Mouse (Mus musculus): ENCODE measurements at regions not wholly inside any gene's neighbourhood (a gene's known extent, or its start where the extent isn't known, plus 50 kb on each side); places are given as distances from the start of the nearest gene placed in this dataset.

DNA sequence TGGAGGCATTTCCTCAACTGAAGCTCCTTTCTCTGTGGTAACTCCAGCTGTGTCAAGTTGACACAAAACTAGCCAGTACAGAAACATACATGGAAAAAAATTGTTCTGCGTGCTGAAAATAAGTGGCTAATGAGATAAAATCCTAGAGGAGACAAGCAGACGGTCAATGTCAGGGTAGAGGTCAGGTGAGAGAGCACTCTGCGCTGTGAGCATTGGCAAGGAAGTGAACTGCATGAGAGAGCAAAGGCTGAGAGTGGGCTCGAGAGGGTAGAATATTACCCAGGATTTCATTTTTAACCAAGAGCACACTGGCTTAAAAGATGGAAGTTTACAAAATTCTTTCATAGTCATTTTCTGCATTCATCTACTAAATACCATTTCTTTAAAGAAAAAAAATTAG lies 439.2 kb downstream of the Tns1 start:
- no peaks in the 10 kb centered on the region for H3K27me3 ChIP-seq (replicated peaks; ENCODE audit: control insufficient read depth, insufficient read depth, low read length)
- ATAC-seq: no peak
- 92% methylated on average over 4 of the region's 4 CpGs for WGBS
- H3K4me3 ChIP-seq (replicated peaks; ENCODE audit: low read length): no peak overlapping the region
- H3K27ac ChIP-seq (ENCODE audit: low read length): no peak overlapping the region
- no peaks in the 10 kb centered on the region for H3K4me1 ChIP-seq (replicated peaks; ENCODE audit: control insufficient read depth, insufficient read depth, low read length)
- no peak overlapping the region for H3K9ac ChIP-seq (replicated peaks; ENCODE audit: low read depth, low read length)
- H3K4me2 ChIP-seq (ENCODE audit: low read length): no peak overlapping the region
- H3K9me3 ChIP-seq (ENCODE audit: control insufficient read depth, low read length): no peaks in the 10 kb centered on the region
- H3K36me3 ChIP-seq (ENCODE audit: control insufficient read depth, insufficient read depth): no peaks in the 10 kb centered on the region

DNA sequence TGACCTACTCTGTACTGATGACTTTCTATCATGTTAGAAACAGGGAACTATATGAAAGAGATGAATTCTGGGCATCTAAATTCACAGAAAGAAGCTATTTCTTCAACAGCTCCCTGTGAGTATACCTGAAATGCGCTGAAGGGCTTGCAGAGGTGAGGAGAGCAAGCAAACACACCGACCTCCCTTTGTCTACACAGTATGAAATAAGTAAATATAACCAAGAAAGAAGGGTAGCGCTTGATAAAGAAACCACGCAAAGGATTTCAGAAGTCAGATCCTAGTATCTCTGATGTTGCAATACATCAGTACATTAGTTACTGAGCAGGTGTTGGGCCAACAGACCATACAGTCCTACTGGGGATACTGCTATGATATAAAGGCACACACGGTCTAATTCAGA lies 440.1 kb downstream of the Tns1 start:
- H3K4me1 ChIP-seq (replicated peaks; ENCODE audit: control insufficient read depth, insufficient read depth, low read length): no peaks in the 10 kb centered on the region
- H3K27me3 ChIP-seq (replicated peaks; ENCODE audit: control insufficient read depth, insufficient read depth, low read length): no peaks in the 10 kb centered on the region
- H3K27ac ChIP-seq (ENCODE audit: low read length): no peak overlapping the region
- no peak overlapping the region for H3K4me3 ChIP-seq (replicated peaks; ENCODE audit: low read length)
- H3K36me3 ChIP-seq (ENCODE audit: control insufficient read depth, insufficient read depth): no peaks in the 10 kb centered on the region
- ATAC-seq: no peak
- H3K9ac ChIP-seq (replicated peaks; ENCODE audit: low read depth, low read length): no peak overlapping the region
- H3K9me3 ChIP-seq (ENCODE audit: control insufficient read depth, low read length): no peaks in the 10 kb centered on the region
- WGBS: 93% methylated on average over 5 of the region's 5 CpGs
- H3K4me2 ChIP-seq (ENCODE audit: low read length): no peak overlapping the region

DNA sequence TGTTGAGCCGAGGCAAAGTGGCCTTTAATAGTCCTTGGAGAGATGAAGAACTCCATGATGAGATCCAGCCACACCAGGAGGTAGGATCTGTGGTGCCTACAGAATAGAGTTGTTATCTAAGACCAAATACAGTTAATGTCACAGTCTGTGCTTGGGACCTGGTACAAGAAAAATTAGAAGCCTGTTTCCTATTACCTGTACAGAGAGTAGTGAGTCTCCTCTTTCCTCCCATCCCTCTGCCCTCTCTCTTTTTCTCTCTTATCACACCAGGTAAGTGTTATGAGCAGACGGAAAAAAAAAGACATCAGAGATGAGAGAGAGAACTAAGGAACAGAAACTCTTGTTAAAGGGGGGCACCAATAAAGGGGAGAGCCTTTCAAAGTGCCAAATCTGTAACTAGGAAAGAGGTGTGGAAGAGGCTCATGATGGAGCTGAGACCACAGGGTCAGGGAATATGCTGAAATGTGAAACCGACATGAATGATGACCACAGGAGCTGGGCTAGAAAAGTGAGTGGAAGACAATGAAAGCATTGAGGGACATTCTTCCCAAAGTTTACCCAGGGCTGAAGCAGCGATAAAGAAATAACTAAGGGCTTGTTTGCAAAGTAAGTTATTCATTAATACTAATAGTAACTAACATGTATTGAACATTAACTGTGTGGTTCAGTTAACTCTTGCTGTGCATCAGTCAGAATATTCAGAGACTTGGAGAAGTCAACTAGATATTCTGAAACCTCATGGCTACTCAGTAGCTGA lies 440.9 kb downstream of the Tns1 start:
- H3K27me3 ChIP-seq (replicated peaks; ENCODE audit: control insufficient read depth, insufficient read depth, low read length): no peaks in the 10 kb centered on the region
- H3K9ac ChIP-seq (replicated peaks; ENCODE audit: low read depth, low read length): no peak overlapping the region
- no peaks in the 10 kb centered on the region for H3K9me3 ChIP-seq (ENCODE audit: control insufficient read depth, low read length)
- no peak overlapping the region for H3K27ac ChIP-seq (ENCODE audit: low read length)
- no peaks in the 10 kb centered on the region for H3K36me3 ChIP-seq (ENCODE audit: control insufficient read depth, insufficient read depth)
- WGBS: 70% methylated on average over 4 of the region's 4 CpGs
- H3K4me2 ChIP-seq (ENCODE audit: low read length): no peak overlapping the region
- ATAC-seq: no peak
- H3K4me3 ChIP-seq (replicated peaks; ENCODE audit: low read length): no peak overlapping the region
- H3K4me1 ChIP-seq (replicated peaks; ENCODE audit: control insufficient read depth, insufficient read depth, low read length): no peaks in the 10 kb centered on the region

DNA sequence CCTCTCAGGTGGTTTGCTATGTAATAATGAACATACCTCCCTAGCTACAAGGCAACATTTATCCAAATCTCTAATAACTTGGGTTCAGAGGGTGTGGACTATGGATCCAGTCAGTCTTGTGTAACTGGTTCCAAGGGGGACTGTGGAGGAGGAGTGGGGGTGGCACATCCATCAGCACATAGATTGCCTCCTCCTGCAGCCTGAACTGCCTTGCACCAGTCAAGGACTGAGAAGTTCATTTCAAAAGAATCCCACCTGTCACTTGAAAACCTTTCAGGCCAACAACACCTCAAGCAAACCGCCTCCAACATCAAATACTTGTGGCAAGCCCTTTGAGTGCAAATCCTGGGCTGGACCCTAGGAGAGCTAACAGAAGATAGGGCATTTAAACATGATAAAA lies 442.6 kb downstream of the Tns1 start:
- no peaks in the 10 kb centered on the region for H3K4me1 ChIP-seq (replicated peaks; ENCODE audit: control insufficient read depth, insufficient read depth, low read length)
- no peaks in the 10 kb centered on the region for H3K36me3 ChIP-seq (ENCODE audit: control insufficient read depth, insufficient read depth)
- H3K4me3 ChIP-seq (replicated peaks; ENCODE audit: low read length): no peak overlapping the region
- no peaks in the 10 kb centered on the region for H3K9me3 ChIP-seq (ENCODE audit: control insufficient read depth, low read length)
- no peaks in the 10 kb centered on the region for H3K27me3 ChIP-seq (replicated peaks; ENCODE audit: control insufficient read depth, insufficient read depth, low read length)
- H3K27ac ChIP-seq (ENCODE audit: low read length): no peak overlapping the region
- no peak overlapping the region for H3K9ac ChIP-seq (replicated peaks; ENCODE audit: low read depth, low read length)
- 83% methylated on average over 1 of the region's 1 CpGs for WGBS
- ATAC-seq: no peak
- H3K4me2 ChIP-seq (ENCODE audit: low read length): no peak overlapping the region

DNA sequence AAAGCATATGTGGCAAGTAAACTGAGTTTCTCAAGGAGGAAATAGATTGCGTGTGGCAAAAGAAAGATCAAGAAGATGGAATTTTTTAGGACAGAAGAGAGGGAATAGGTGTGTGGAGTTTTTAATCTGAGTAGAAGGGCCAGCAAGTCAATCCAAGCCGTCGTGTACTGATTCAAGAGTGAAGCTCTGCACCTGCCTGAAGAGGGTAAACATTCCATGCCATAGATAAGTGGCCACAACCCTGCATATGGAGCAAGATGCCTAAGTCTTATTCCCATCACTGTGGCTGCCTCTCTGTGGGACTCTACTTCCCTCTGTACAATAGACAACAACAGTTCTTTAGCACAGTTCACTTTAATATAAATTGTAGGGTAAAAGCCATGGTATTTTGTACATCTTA lies 443.4 kb downstream of the Tns1 start:
- no peak overlapping the region for H3K9ac ChIP-seq (replicated peaks; ENCODE audit: low read depth, low read length)
- H3K9me3 ChIP-seq (ENCODE audit: control insufficient read depth, low read length): no peaks in the 10 kb centered on the region
- no peaks in the 10 kb centered on the region for H3K4me1 ChIP-seq (replicated peaks; ENCODE audit: control insufficient read depth, insufficient read depth, low read length)
- no peaks in the 10 kb centered on the region for H3K36me3 ChIP-seq (ENCODE audit: control insufficient read depth, insufficient read depth)
- H3K27ac ChIP-seq (ENCODE audit: low read length): no peak overlapping the region
- ATAC-seq: no peak
- 95% methylated on average over 3 of the region's 3 CpGs for WGBS
- no peak overlapping the region for H3K4me2 ChIP-seq (ENCODE audit: low read length)
- no peaks in the 10 kb centered on the region for H3K27me3 ChIP-seq (replicated peaks; ENCODE audit: control insufficient read depth, insufficient read depth, low read length)
- H3K4me3 ChIP-seq (replicated peaks; ENCODE audit: low read length): no peak overlapping the region

DNA sequence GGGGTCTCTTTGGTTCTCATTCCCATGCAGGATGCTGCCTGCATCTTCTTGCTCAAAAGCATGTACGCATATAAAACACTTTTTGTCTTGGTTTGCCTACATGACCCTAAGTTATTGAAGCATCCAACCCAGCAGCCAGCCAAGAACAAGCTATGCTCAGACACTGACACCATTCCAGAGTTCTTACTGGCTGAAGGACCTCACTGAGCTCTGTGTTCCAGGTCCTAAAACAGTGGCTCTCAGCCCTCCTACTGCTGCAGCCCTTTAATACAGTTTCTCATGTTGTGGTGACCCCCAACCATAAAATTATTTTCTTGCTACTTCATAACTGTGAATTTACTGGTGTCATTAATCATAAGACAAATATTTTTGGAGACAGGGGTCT lies 450.4 kb downstream of the Tns1 start:
- no peaks in the 10 kb centered on the region for H3K4me1 ChIP-seq (replicated peaks; ENCODE audit: control insufficient read depth, insufficient read depth, low read length)
- no peak overlapping the region for H3K4me2 ChIP-seq (ENCODE audit: low read length)
- H3K27me3 ChIP-seq (replicated peaks; ENCODE audit: control insufficient read depth, insufficient read depth, low read length): no peaks in the 10 kb centered on the region
- H3K27ac ChIP-seq (ENCODE audit: low read length): no peak overlapping the region
- no peak overlapping the region for H3K9ac ChIP-seq (replicated peaks; ENCODE audit: low read depth, low read length)
- no peaks in the 10 kb centered on the region for H3K36me3 ChIP-seq (ENCODE audit: control insufficient read depth, insufficient read depth)
- 52% methylated on average over 1 of the region's 1 CpGs for WGBS
- H3K4me3 ChIP-seq (replicated peaks; ENCODE audit: low read length): no peak overlapping the region
- no peak for ATAC-seq
- H3K9me3 ChIP-seq (ENCODE audit: control insufficient read depth, low read length): no peaks in the 10 kb centered on the region

DNA sequence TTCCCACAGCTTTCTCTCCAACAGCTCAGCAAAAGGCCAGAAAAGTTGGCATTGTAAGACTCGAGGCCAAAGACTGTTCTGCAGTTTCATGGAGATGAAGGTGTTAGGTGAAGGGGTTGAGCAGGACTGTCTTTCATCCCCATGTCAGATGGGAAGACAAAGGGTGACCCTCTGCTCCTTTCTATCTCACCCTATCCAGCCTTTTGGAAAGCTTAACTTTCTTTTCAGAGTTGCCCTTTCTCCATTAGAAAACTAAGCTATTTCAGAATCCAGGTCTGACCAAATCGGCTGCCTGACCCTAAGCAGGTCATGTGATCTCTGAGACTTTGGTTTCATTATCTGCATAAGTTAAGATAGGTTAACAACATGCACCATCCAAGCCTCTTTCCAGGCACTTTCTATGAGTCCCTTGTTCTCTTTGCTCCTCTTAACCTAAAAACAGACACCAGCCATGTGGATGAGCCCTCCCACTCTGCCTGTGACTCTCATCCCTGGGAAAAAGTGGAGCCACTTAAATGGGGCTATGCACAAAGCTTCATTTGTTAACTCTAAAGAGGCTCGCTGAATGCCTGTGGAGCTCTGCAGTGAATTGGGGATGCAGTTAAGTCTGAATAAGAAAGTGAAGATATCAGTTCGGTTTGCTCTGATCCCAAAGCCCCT lies 450.9 kb downstream of the Tns1 start:
- Histone ChIP-seq H3K4me2 (ENCODE audit: low read length) (no peak overlapping the region), H3K4me1 (replicated peaks; ENCODE audit: control insufficient read depth, insufficient read depth, low read length) (no peaks in the 10 kb centered on the region), H3K4me3 (replicated peaks; ENCODE audit: low read length) (no peak overlapping the region), H3K27me3 (replicated peaks; ENCODE audit: control insufficient read depth, insufficient read depth, low read length) (no peaks in the 10 kb centered on the region), H3K9ac (replicated peaks; ENCODE audit: low read depth, low read length) (no peak overlapping the region), H3K27ac (ENCODE audit: low read length) (no peak overlapping the region), H3K36me3 (ENCODE audit: control insufficient read depth, insufficient read depth) (no peaks in the 10 kb centered on the region), H3K9me3 (ENCODE audit: control insufficient read depth, low read length) (no peaks in the 10 kb centered on the region)
- no peak for ATAC-seq
- 10% methylated on average over 4 of the region's 4 CpGs for WGBS

DNA sequence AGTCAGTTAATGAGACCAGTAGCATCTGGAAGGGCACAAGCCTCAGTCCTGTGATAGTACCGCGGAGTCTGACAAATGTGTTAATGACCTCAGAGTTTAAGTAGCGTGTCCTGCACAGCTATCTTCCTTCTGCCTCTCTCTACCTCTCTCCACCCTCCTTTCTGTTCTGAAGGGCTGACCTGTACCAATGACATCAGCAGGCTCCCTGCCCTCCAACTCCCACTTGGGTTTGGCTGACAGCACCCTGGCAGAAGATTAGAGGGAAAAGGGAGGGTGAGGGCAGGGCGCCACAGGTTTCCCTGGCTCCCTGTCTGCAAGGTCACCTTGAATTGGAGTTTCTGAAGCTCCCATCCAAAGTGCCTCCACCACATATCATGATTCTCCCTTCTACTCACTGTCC lies 452.0 kb downstream of the Tns1 start:
- no peak overlapping the region for H3K4me2 ChIP-seq (ENCODE audit: low read length)
- no peaks in the 10 kb centered on the region for H3K4me1 ChIP-seq (replicated peaks; ENCODE audit: control insufficient read depth, insufficient read depth, low read length)
- H3K4me3 ChIP-seq (replicated peaks; ENCODE audit: low read length): no peak overlapping the region
- no peak overlapping the region for H3K27ac ChIP-seq (ENCODE audit: low read length)
- WGBS: 88% methylated on average over 4 of the region's 4 CpGs
- no peaks in the 10 kb centered on the region for H3K36me3 ChIP-seq (ENCODE audit: control insufficient read depth, insufficient read depth)
- H3K27me3 ChIP-seq (replicated peaks; ENCODE audit: control insufficient read depth, insufficient read depth, low read length): no peaks in the 10 kb centered on the region
- H3K9ac ChIP-seq (replicated peaks; ENCODE audit: low read depth, low read length): no peak overlapping the region
- H3K9me3 ChIP-seq (ENCODE audit: control insufficient read depth, low read length): no peaks in the 10 kb centered on the region
- ATAC-seq: no peak

DNA sequence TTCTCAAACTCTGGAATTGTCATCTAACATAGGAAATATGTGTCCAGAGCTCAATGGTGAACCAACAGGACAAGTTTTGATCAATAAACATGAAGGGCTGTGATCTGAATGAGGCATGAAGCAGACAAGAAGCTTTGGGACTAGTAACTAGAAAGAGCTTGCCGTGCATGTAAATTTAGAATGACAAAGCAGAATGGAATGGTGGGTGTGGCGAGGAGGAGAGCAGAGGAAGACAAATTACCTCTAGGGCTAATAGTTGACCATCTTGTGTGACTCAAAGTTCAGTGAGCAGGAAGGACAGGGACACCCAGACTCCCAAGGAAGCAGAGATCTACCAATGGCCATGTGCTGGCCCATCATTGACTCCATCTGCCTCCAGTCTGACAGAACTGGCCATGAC lies 455.6 kb downstream of the Tns1 start:
- no peak overlapping the region for H3K9ac ChIP-seq (replicated peaks; ENCODE audit: low read depth, low read length)
- H3K4me1 ChIP-seq (replicated peaks; ENCODE audit: control insufficient read depth, insufficient read depth, low read length): no peaks in the 10 kb centered on the region
- WGBS: 78% methylated on average over 2 of the region's 2 CpGs
- no peak overlapping the region for H3K27ac ChIP-seq (ENCODE audit: low read length)
- H3K9me3 ChIP-seq (ENCODE audit: control insufficient read depth, low read length): no peaks in the 10 kb centered on the region
- no peak for ATAC-seq
- H3K4me3 ChIP-seq (replicated peaks; ENCODE audit: low read length): no peak overlapping the region
- no peak overlapping the region for H3K4me2 ChIP-seq (ENCODE audit: low read length)
- H3K27me3 ChIP-seq (replicated peaks; ENCODE audit: control insufficient read depth, insufficient read depth, low read length): no peaks in the 10 kb centered on the region
- H3K36me3 ChIP-seq (ENCODE audit: control insufficient read depth, insufficient read depth): no peaks in the 10 kb centered on the region
